8 mouse cellular contexts compared by ENCODE assay signal in genomic region chr15:102721016-102721898, GRCm38 (mm10). TPM values are rescaled to one million over a fixed set of nuclear protein-coding genes. Genes with fewer than 3 reads are reported as not detected.
DNase-seq lines count a peak whose midpoint lies in the region; ATAC-seq lines count a peak whose summit lies in the region.

No protein-coding gene starts in this region.

- no peak for DNase-seq in kidney, postnatal 14 days
- no peak for DNase-seq in urinary bladder, postnatal 36 days (ENCODE audit: low spot score in 2 of 2)
- no peak for DNase-seq in ovary, postnatal 10 days (ENCODE audit: low spot score)
- no peak for DNase-seq in retina, postnatal 1 day

- peak overlapping the region; percentile 65 for H3K4me2 ChIP-seq in kidney, embryonic 16.5 days (replicated peaks; ENCODE audit: low read depth, low read length)
- H3K4me2 ChIP-seq in hindbrain, embryonic 12.5 days (replicated peaks) = peak overlapping the region; percentile 71

- 16% methylated on average over 14 of the region's 14 CpGs for WGBS in kidney, embryonic 16.5 days
- WGBS in hindbrain, embryonic 12.5 days = 20% methylated on average over 14 of the region's 14 CpGs

- H3K4me3 ChIP-seq in kidney, embryonic 16.5 days (ENCODE audit: low read length) = peak overlapping the region; percentile 79
- peak overlapping the region; percentile 70 for H3K4me3 ChIP-seq in hindbrain, embryonic 12.5 days

- peaks cover 14% of the 10 kb centered on the region; the same call in 1 of the 2 replicates for H3K36me3 ChIP-seq in kidney, embryonic 16.5 days (ENCODE audit: insufficient read depth, low read length)
- peaks cover 23% of the 10 kb centered on the region for H3K36me3 ChIP-seq in hindbrain, embryonic 12.5 days

- H3K4me1 ChIP-seq in kidney, embryonic 16.5 days (ENCODE audit: insufficient read depth, low read length) = peaks cover 18% of the 10 kb centered on the region
- peaks cover 11% of the 10 kb centered on the region for H3K4me1 ChIP-seq in hindbrain, embryonic 12.5 days

- H3K27me3 ChIP-seq in kidney, embryonic 16.5 days (ENCODE audit: insufficient read depth, low read length) = no peaks in the 10 kb centered on the region
- H3K27me3 ChIP-seq in hindbrain, embryonic 12.5 days = no peaks in the 10 kb centered on the region

- H3K9ac ChIP-seq in kidney, embryonic 16.5 days (replicated peaks; ENCODE audit: low read length) = peak overlapping the region; percentile 80
- peak overlapping the region; percentile 77 for H3K9ac ChIP-seq in hindbrain, embryonic 12.5 days

- 0 out of 2 replicates have a peak, but pooled peaks have one; percentile 0 for ATAC-seq in kidney, embryonic 16.5 days (ENCODE audit: low FRiP score, low TSS enrichment)
- peak; percentile 65 for ATAC-seq in activated CD4-positive, CD25-positive, alpha-beta regulatory T cell, adult 4 months
- peak; percentile 11; the same call in 1 of the 2 replicates for ATAC-seq in hindbrain, embryonic 12.5 days (ENCODE audit: low FRiP score)
- ATAC-seq in megakaryocyte-erythroid progenitor cell, adult 5-6 weeks (replicated peaks; ENCODE audit: low FRiP score, low TSS enrichment, poor library complexity, severe bottlenecking) = peak; percentile 38; the same call in 1 of the 2 replicates

- no peak overlapping the region for H3K27ac ChIP-seq in kidney, embryonic 16.5 days (ENCODE audit: low read length)
- peak overlapping the region; percentile 25; the same call in 1 of the 2 replicates for H3K27ac ChIP-seq in hindbrain, embryonic 12.5 days

- H3K9me3 ChIP-seq in kidney, embryonic 16.5 days (ENCODE audit: low read length) = no peaks in the 10 kb centered on the region
- H3K9me3 ChIP-seq in hindbrain, embryonic 12.5 days (replicated peaks) = no peaks in the 10 kb centered on the region

RNA-seq across cellular contexts. Expression of gene Calcoco1, which starts 0.7 kb away (rescaled TPM):
- polyA plus RNA-seq in kidney, embryonic 16.5 days (2015; fragmentation: Nextera tagmentation; extraction: Ambion mirVana) = 60.4 and 63.2 TPM in 2 replicates
- polyA plus RNA-seq in activated CD4-positive, CD25-positive, alpha-beta regulatory T cell, adult 4 months (2017; shearing (Covaris generic)) = 10 to 100 TPM; 26.1 to 39.2 TPM
- 47.3 and 49.1 TPM in 2 replicates for polyA plus RNA-seq in hindbrain, embryonic 12.5 days (2016; fragmentation: Nextera tagmentation; extraction: Ambion mirVana)
- total RNA-seq in megakaryocyte-erythroid progenitor cell, adult 5-6 weeks (2014; fragmentation: Nextera tagmentation) = 11.3 and 14.1 TPM in 2 replicates
- total RNA-seq in megakaryocyte-erythroid progenitor cell, adult 5-6 weeks (2017) = 12.6 and 20.3 TPM in 2 replicates

RNA-seq across cellular contexts. Expression of gene Atp5g2, which starts 49.1 kb away (rescaled TPM):
- 60.1 and 74.0 TPM in 2 replicates for polyA plus RNA-seq in kidney, embryonic 16.5 days (2015; fragmentation: Nextera tagmentation; extraction: Ambion mirVana)
- 100 to 1,000 TPM in 1 of 2 experiments, 10 to 100 TPM in 1; 48.2 to 100 TPM for polyA plus RNA-seq in activated CD4-positive, CD25-positive, alpha-beta regulatory T cell, adult 4 months (2017; shearing (Covaris generic))
- polyA plus RNA-seq in hindbrain, embryonic 12.5 days (2016; fragmentation: Nextera tagmentation; extraction: Ambion mirVana) = 53.9 and 60.4 TPM in 2 replicates
- total RNA-seq in megakaryocyte-erythroid progenitor cell, adult 5-6 weeks (2014; fragmentation: Nextera tagmentation) = 135 and 168 TPM in 2 replicates
- 71.6 and 94.3 TPM in 2 replicates for total RNA-seq in megakaryocyte-erythroid progenitor cell, adult 5-6 weeks (2017)

Comparison
In these comparisons a context has a peak if more than half of its experiments do, and no peak if none do; other contexts are left out.
1. ATAC-seq: peak in every context shown above with its lines; median percentile 65 in activated CD4-positive, CD25-positive, alpha-beta regulatory T cell, adult 4 months; 38 in megakaryocyte-erythroid progenitor cell, adult 5-6 weeks; 11 in hindbrain, embryonic 12.5 days; 0 in kidney, embryonic 16.5 days.